Mouse (Mus musculus) lung, postnatal 0 days (tissue): Measurements from ENCODE around the gene Ptprg.

ENCODE experiments used
- CTCF ChIP-seq: IDR thresholded peaks from 2 replicates; pipeline ENCODE4 v1.5.1; 2016; ENCODE audit warnings: antibody characterized with exemption, mild to moderate bottlenecking
- EP300 ChIP-seq: IDR thresholded peaks from 2 replicates; pipeline ENCODE4 v1.6.1; 2016; ENCODE audit warnings: antibody characterized with exemption, mild to moderate bottlenecking, control low read depth

DNA sequence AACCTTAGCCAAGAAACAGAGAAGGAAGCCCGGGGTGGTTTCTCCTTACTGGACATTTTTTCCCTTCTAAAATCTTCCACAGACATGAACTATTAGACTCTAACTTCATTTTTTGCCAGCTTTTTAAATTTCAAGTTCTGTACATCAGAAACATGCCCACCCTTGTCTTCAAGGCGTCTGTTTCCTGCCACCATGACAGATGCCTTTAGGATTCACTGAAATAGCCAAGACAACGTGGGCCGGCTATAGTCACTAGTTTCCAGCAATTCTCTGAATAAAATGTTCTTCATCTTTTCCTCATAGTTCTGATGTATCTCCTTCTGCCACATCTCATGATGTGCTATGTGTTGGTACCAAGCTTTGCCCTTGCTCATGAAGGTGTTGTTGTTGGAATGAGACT, 450.7 kb downstream of the Ptprg start:
- TF ChIP-seq CTCF (no peak), EP300 (no peak)
